Mouse (Mus musculus) stomach, postnatal 0 days (tissue): ENCODE results near the gene Tnni1.

Experiments
- CTCF ChIP-seq: IDR thresholded peaks from 2 replicates; pipeline ENCODE4 v1.5.1; 2016; ENCODE audit warnings: antibody characterized with exemption, low read depth, mild to moderate bottlenecking, moderate library complexity
- EP300 ChIP-seq: optimal IDR thresholded peaks from 2 replicates; pipeline ENCODE3; 2016; ENCODE audit warnings: antibody characterized with exemption

- TF ChIP-seq CTCF, result no peak
- TF ChIP-seq EP300, result no peak
Observed at GRCm38 (mm10) chr1:135731897-135732684, 47.1 kb upstream of the Tnni1 start.
